Mouse (Mus musculus): ENCODE data around the gene Apobec4. TPM values are rescaled to one million over a fixed set of nuclear protein-coding genes. Genes with fewer than 3 reads are reported as not detected.

Apobec4 gene
- polyA plus RNA-seq (2015; fragmentation: Nextera tagmentation; extraction: Ambion mirVana): not detected in 2 replicates

DNA sequence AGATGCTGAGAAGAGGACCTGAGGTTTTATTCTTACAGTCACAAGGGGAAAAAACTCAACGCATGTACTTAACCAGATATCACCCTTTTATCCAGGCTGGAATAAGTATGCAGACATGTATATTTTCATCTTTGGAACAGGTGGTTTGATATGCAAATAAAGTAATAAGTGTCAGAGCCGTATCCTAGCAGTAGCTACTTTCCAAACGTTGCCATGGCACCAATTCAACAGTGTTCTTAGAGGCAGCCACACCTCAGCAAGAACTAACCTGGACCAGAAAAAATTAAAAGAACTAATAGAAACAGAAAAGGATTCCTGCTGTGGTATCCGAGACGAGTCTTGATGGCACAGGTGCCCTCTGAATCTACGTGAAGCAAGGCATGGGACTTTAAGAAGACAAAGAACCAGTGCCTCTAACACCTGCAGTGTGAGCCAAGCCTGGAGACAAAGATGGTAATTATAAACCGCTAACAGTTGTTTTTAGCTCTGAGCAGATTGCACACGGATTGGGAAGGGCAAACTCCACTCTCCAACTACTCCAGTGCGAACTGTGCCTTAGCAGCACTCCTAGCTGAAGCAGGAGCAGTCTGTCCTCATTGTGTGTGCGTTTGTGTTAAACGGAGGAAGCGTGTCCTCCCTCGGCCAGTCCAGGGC is at the start of gene Apobec4:
TSS of gene Apobec4 (plus strand) at position 240 of the 654 bp plus-strand sequence.

DNA sequence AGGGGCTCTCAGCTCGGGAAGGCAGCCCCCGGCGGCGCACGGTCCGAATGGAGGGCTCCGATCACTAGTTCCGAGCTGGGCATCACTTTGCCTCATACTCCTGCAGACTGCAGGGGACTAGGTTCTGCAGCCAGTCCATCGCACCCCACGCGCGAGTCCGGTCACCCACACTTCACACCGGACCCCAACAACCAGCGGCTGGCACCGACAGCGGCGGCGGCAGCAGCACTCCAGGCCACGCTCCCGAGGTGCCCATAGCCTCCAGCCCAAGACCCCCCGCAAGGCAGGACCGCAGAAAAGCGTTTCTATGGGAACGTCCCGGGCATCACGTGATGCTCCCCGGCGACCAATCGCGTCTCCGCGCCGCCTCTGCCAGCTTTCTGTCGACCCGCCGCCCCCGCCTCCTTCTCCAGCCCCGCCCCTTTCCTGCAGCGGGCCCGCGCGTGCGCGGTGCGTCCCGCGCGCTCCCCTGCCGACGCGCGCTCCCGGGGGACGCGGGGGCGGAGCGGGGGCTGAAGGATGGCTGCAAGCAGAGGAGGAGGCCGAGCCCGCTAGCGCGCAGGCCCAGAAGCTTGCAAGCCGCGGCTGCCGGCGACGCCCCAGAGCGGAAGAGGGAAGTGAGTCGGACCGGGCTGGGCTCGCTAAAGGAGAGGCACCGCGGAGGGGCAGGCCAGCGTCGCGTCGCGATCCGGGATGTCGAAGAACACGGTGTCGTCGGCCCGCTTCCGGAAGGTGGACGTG is 15.9 kb downstream of the Apobec4 start, which contains the start of the genes Rgl1 and Arpc5:
TSS of gene Rgl1 (minus strand) at position 320 of the 741 bp plus-strand sequence.
TSS of gene Arpc5 (plus strand) at position 511 of the 741 bp plus-strand sequence.

DNA sequence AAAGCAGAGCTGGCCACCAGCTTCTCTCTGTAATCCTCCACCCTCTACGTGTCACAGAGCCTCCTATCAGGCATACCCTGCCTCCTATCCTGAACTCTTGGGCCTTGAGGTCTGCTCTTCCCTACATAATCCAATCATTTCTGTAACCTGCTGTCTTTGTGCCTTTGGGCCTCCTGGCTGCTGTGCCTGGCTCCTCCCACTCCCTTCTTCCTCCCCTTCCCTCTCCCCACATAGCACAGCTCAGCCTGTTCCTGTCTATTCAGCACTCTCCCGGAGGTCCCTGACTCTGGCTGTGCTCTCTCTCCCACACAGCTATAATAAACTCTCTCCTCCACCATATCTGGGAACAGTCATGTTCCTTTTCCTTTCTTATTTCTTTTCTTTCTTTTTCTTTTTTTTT is 49.5 kb downstream of the Apobec4 start, which contains the start of gene Ncf2:
TSS of gene Ncf2 (plus strand) at position 298 of the 400 bp plus-strand sequence.

Other genes with a start within 250 kb of the Apobec4 start
- gene Rgl1, start 15.8 kb downstream of the Apobec4 start, polyA plus RNA-seq (2015; fragmentation: Nextera tagmentation; extraction: Ambion mirVana): 19.1 and 21.3 TPM in 2 replicates
- gene Arpc5, start 16.0 kb downstream of the Apobec4 start, polyA plus RNA-seq (2015; fragmentation: Nextera tagmentation; extraction: Ambion mirVana): 201 and 204 TPM in 2 replicates
- gene Ncf2, start 49.6 kb downstream of the Apobec4 start, polyA plus RNA-seq (2015; fragmentation: Nextera tagmentation; extraction: Ambion mirVana): 3.0 and 3.4 TPM in 2 replicates
- 25.8 and 28.1 TPM in 2 replicates for gene Smg7, start 152.1 kb downstream of the Apobec4 start, polyA plus RNA-seq (2015; fragmentation: Nextera tagmentation; extraction: Ambion mirVana)
- 74.3 and 79.5 TPM in 2 replicates for gene Nmnat2, start 204.4 kb downstream of the Apobec4 start, polyA plus RNA-seq (2015; fragmentation: Nextera tagmentation; extraction: Ambion mirVana)

Measured in neural tube, postnatal 0 days (tissue).